Mouse (Mus musculus): ENCODE results near the gene Phf5a. TPM values are rescaled to one million over a fixed set of nuclear protein-coding genes. Genes with fewer than 3 reads are reported as not detected.

Phf5a gene
- polyA plus RNA-seq, 1 experiment from 2014 or later: 159 TPM

GRCm38 (mm10) chr15:81839634-81840033 lies 32.1 kb downstream of the Phf5a start:
- Histone ChIP-seq H3K4me3 (no peak overlapping the region), H3K9me3 (replicated peaks) (no peaks in the 10 kb centered on the region), H3K36me3 (ENCODE audit: poor library complexity, severe bottlenecking) (no peaks in the 10 kb centered on the region), H3K9ac (no peak overlapping the region), H3K27me3 (peaks cover 7% of the 10 kb centered on the region; the same call in 1 of the 2 replicates), H3K27ac (no peak overlapping the region), H3K4me2 (no peak overlapping the region), H3K4me1 (peaks cover 28% of the 10 kb centered on the region)
- ATAC-seq: peak; percentile 72; the same call in 1 of the 2 replicates
- WGBS: 54% methylated on average over 5 of the region's 5 CpGs

DNA sequence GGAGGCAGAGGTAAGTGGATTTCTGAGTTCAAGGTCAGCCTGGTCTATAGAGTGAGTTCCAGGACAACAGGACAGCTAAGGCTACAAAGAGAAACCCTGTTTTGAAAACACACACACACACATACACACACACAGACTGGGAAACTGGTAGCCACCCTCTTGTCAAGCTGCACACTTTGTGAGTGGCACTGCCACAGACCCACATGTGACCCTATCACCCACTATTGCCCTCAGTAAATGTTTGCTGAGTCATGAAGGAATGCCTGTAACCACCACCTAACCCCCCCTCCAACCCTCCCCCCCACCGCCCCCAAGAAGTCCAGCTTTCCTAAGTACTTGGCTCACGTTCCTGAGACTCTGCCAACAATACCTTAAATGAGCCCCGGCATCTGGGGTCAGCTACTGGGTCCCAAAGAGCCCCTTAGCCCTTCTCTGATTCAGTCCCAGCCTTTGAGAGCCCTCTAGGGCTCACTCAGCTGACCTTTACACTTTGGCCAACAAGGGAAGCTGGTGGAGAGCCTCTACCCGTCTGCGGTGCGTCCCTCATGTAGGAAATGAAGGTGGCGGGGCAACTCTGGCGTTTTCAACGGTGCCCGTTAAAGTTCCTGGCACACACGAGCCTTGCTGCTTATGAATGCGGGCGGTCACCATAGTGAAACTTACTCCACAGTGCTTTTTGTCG lies 33.0 kb downstream of the Phf5a start:
- no peak overlapping the region for H3K4me3 ChIP-seq

GRCm38 (mm10) chr15:81836966-81837920 lies 34.5 kb downstream of the Phf5a start:
- H3K36me3 ChIP-seq (ENCODE audit: poor library complexity, severe bottlenecking): no peaks in the 10 kb centered on the region
- H3K4me1 ChIP-seq: peaks cover 30% of the 10 kb centered on the region
- 66% methylated on average over 7 of the region's 7 CpGs for WGBS
- no peak overlapping the region for H3K27ac ChIP-seq
- no peak overlapping the region for H3K4me3 ChIP-seq
- ATAC-seq: no peak
- H3K9ac ChIP-seq: 0 out of 2 replicates have a peak overlapping the region, but pooled peaks have one; percentile 58
- no peaks in the 10 kb centered on the region for H3K9me3 ChIP-seq (replicated peaks)
- H3K27me3 ChIP-seq: peaks cover 7% of the 10 kb centered on the region; the same call in 1 of the 2 replicates
- 0 out of 2 replicates have a peak overlapping the region, but pooled peaks have one; percentile 59 for H3K4me2 ChIP-seq

More for the DNA sequence above, 33.0 kb downstream of the Phf5a start:
- Histone ChIP-seq H3K27ac (peak overlapping the region; percentile 19; the same call in 1 of the 2 replicates), H3K9ac (no peak overlapping the region), H3K27me3 (peaks cover 7% of the 10 kb centered on the region; the same call in 1 of the 2 replicates), H3K4me2 (no peak overlapping the region), H3K9me3 (replicated peaks) (no peaks in the 10 kb centered on the region), H3K36me3 (ENCODE audit: poor library complexity, severe bottlenecking) (no peaks in the 10 kb centered on the region), H3K4me1 (peaks cover 28% of the 10 kb centered on the region)
- no peak for ATAC-seq
- 58% methylated on average over 14 of the region's 14 CpGs for whole genome bisulfite sequencing

DNA sequence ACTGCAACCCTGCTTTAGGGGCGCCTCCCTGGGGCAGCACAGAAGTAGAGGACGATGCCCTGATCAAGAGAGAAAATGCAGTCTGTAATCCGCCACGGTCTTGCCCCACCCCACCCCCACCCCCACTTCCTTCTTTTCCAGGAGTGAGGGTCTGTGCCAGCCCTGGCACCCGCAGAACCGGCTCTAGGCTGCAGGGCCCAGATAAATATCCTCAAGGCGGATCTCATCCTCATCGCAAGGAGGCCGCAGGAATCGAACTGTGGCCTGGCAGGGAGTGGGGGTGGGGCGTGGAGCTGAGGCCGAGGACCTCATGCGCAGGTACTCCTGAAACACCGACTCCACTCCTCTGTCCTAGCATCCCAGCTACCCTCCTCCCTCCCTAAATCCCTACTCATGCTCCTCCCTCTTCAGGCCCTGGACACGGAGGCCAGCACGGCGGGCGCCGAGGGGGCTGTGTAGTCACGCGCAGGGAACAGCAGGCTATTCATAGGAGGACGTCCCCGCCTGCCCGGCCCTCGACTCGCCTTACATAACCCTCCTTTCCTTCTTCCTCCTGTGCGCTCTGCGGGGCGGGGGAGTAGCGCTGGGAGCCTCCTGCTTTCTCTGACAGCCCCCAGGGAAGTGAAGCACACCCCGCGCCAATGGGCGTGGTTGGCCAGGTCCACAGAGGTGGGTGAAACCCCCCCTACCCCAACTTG lies 35.4 kb downstream of the Phf5a start:
- peak; percentile 64; the same call in 1 of the 2 replicates for ATAC-seq
- Histone ChIP-seq H3K36me3 (ENCODE audit: poor library complexity, severe bottlenecking) (no peaks in the 10 kb centered on the region), H3K9ac (peak overlapping the region; percentile 58), H3K27ac (no peak overlapping the region), H3K9me3 (replicated peaks) (no peaks in the 10 kb centered on the region), H3K4me1 (peaks cover 37% of the 10 kb centered on the region), H3K4me2 (peak overlapping the region; percentile 59), H3K4me3 (peak overlapping the region; percentile 28), H3K27me3 (peaks cover 7% of the 10 kb centered on the region; the same call in 1 of the 2 replicates)
- WGBS: 3% methylated on average over 31 of the region's 33 CpGs

- 72% methylated on average over 10 of the region's 10 CpGs for WGBS
These were observed 36.5 kb downstream of the Phf5a start for GRCm38 (mm10) chr15:81835007-81835880.

DNA sequence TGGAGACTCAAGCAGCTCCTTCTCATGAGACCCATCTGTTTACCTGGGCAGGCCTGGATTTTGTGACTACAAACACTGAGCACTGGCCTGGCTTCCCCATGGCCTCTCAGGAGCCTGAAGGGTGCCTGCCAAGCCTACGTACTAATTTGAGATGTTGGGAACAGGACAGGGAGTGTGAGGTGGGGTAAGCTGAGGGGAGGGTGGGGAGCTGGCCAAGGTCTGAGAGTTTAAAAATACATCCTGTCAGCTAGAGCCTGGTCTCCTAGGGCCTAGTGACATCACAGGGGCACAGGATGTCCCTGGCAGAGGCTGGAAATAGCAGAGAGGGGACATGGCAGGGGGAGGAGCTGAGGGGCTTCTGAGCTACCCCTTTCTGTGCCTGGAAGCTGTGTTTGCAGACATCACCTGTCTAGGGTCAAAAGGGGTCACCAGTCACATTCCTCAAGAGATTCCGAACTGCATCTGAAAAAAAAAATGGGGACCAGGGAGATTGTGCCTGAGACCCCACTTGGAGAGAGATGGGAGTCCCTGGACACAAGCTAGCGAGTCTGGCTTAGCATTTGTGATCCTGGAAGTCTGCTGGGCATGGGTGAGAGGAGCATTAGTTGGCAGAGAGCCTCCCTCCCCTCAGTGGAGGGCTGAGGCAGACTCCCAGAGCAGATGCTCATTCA lies 37.4 kb downstream of the Phf5a start:
- Histone ChIP-seq H3K9me3 (replicated peaks) (no peaks in the 10 kb centered on the region), H3K27ac (no peak overlapping the region), H3K4me3 (no peak overlapping the region), H3K9ac (no peak overlapping the region), H3K4me2 (no peak overlapping the region), H3K27me3 (peaks cover 7% of the 10 kb centered on the region; the same call in 1 of the 2 replicates), H3K4me1 (peaks cover 33% of the 10 kb centered on the region), H3K36me3 (ENCODE audit: poor library complexity, severe bottlenecking) (no peaks in the 10 kb centered on the region)
- ATAC-seq: no peak
- WGBS: 57% methylated on average over 3 of the region's 3 CpGs

More at GRCm38 (mm10) chr15:81835007-81835880, 36.5 kb downstream of the Phf5a start:
- Histone ChIP-seq H3K36me3 (ENCODE audit: poor library complexity, severe bottlenecking) (no peaks in the 10 kb centered on the region), H3K4me1 (peaks cover 39% of the 10 kb centered on the region), H3K4me2 (0 out of 2 replicates have a peak overlapping the region, but pooled peaks have one; percentile 59), H3K27ac (no peak overlapping the region), H3K4me3 (no peak overlapping the region), H3K27me3 (peaks cover 7% of the 10 kb centered on the region; the same call in 1 of the 2 replicates), H3K9me3 (replicated peaks) (no peaks in the 10 kb centered on the region), H3K9ac (no peak overlapping the region)
- ATAC-seq: no peak

- Histone ChIP-seq H3K36me3 (ENCODE audit: poor library complexity, severe bottlenecking) (peaks cover 4% of the 10 kb centered on the region), H3K27ac (no peak overlapping the region), H3K9ac (0 out of 2 replicates have a peak overlapping the region, but pooled peaks have one; percentile 12), H3K4me2 (no peak overlapping the region), H3K9me3 (replicated peaks) (no peaks in the 10 kb centered on the region), H3K27me3 (peaks cover 7% of the 10 kb centered on the region; the same call in 1 of the 2 replicates), H3K4me3 (no peak overlapping the region), H3K4me1 (peaks cover 25% of the 10 kb centered on the region)
- whole genome bisulfite sequencing: 83% methylated on average over 4 of the region's 4 CpGs
- no peak for ATAC-seq
These were observed 38.2 kb downstream of the Phf5a start for GRCm38 (mm10) chr15:81833481-81833880.

DNA sequence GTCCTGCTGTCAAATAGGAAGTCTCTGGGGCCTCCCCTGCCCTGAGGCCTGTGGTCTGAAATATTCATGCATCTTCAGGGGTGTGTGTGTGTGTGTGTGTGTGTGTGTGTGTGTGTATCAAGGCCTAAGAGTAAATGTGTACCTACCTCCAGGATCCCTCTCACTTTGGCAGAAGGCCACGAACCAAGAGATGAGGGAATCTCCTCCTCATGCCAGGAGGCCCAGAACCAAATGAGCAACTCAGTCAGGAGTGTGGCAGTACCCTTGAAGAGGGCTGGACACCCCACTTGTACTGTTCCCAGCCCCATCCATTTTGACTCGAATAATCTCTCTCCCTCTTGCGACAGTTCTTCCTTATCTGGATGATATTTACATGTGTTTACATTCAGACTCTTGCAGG lies 39.5 kb downstream of the Phf5a start:
- Histone ChIP-seq H3K27ac (no peak overlapping the region), H3K4me1 (peaks cover 25% of the 10 kb centered on the region), H3K9me3 (replicated peaks) (no peaks in the 10 kb centered on the region), H3K4me3 (no peak overlapping the region), H3K4me2 (no peak overlapping the region), H3K27me3 (peaks cover 6% of the 10 kb centered on the region; the same call in 1 of the 2 replicates), H3K36me3 (ENCODE audit: poor library complexity, severe bottlenecking) (peaks cover 12% of the 10 kb centered on the region), H3K9ac (no peak overlapping the region)
- 89% methylated on average over 3 of the region's 3 CpGs for WGBS
- ATAC-seq: no peak

DNA sequence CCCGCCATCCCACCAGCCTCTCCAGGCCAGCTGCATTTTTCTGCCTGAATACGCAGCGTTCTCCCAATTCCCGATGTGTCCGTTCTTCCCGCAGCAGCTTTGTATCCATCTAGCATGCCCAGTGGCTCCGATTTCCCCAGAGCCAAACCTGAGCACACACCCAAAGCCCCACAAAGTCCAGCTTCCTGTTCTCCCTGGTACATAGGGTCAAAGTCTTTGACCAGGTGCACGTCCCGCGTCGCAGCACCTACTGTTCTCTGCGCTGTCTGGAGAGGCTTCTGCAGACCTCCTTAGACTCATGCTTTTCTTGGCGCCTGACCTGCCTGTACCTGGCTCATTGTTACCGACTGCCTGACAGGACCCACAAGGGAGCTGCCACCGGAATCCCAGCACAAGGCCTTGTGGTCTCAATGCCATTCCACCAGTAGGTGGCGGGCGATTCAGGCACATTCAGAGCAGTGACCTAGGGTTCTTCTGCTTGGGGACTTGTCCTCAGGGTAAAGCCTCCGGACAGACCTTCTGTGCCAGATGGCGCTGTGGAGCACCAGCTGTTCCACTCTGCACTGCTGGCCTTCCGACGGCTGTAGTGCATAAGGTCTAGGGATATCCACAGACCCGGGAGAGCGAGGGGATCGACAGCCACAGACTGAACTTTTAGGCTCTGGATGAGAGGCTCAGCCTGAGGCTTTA lies 40.4 kb downstream of the Phf5a start:
- peak overlapping the region; percentile 54 for H3K27ac ChIP-seq
- peaks cover 3% of the 10 kb centered on the region; the same call in 1 of the 2 replicates for H3K27me3 ChIP-seq
- no peak overlapping the region for H3K4me3 ChIP-seq
- WGBS: 14% methylated on average over 24 of the region's 24 CpGs
- peak overlapping the region; percentile 24 for H3K4me2 ChIP-seq
- H3K9me3 ChIP-seq (replicated peaks): no peaks in the 10 kb centered on the region
- H3K9ac ChIP-seq: peak overlapping the region; percentile 43; the same call in 1 of the 2 replicates
- H3K4me1 ChIP-seq: peaks cover 20% of the 10 kb centered on the region
- H3K36me3 ChIP-seq (ENCODE audit: poor library complexity, severe bottlenecking): peaks cover 21% of the 10 kb centered on the region
- ATAC-seq: peak; percentile 91

DNA sequence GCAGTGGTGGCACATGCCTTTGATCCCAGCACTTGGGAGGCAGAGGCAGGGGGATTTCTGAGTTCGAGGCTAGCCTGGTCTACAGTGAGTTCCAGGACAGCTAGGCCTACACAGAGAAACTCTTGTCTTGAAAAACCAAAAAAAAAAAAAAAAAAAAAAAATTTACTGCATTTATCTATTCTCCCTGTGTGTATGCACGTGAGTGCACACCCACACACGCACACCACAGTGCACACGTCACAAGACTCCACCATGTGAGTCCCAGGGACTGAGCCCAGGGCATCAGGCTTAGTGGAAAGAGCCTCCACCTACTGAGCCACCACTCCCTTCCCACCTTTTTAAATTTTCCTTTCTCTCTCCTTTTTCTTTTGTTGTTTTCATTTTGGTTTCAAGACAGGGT lies 41.2 kb downstream of the Phf5a start:
- H3K9me3 ChIP-seq (replicated peaks): no peaks in the 10 kb centered on the region
- peaks cover 29% of the 10 kb centered on the region for H3K36me3 ChIP-seq (ENCODE audit: poor library complexity, severe bottlenecking)
- WGBS: 86% methylated on average over 4 of the region's 4 CpGs
- no peak overlapping the region for H3K9ac ChIP-seq
- H3K27me3 ChIP-seq: peaks cover 1% of the 10 kb centered on the region; the same call in 1 of the 2 replicates
- no peak overlapping the region for H3K27ac ChIP-seq
- H3K4me2 ChIP-seq: no peak overlapping the region
- no peak for ATAC-seq
- no peak overlapping the region for H3K4me3 ChIP-seq
- peaks cover 13% of the 10 kb centered on the region for H3K4me1 ChIP-seq

Data from forebrain, embryonic 13.5 days (tissue).